24 mouse cellular contexts compared by ENCODE assay signal in the genomic region with DNA sequence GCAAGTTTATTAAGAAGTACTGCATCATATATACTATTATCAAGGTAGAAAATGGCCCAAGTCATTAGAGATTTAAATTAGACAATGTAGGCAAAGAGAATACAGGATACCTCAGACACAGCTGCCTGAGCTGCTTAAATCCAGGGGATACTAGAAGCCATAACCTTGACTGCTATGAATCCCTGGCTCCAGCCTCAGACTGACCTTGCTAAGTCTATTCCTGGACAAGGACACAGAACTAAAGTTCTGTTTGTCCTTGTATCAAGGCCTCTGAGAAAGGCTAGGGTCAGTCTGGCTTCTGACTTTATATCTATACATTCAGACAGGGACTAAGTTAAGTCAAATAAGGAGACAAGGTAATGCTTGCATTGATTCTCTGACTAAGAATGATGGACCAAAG.
DNase-seq lines count a peak whose midpoint lies in the region; ATAC-seq lines count a peak whose summit lies in the region.
"Had no signal": no experiment of that assay in that cellular context is flagged by ENCODE, and none has a peak within 500 bp of the region (broad histone marks: within the 10 kb centered on the region; RNA-seq: fewer than 3 reads in every experiment).

No protein-coding gene starts in this region.

- no peaks in the 10 kb centered on the region for H3K9me3 ChIP-seq in forebrain, embryonic 15.5 days
- H3K9me3 ChIP-seq: embryonic facial prominence, embryonic 12.5 days; embryonic facial prominence, embryonic 15.5 days; heart, embryonic 10.5 days; heart, embryonic 13.5 days had no signal

- H3K27ac ChIP-seq in forebrain, embryonic 15.5 days (replicated peaks): no peak overlapping the region
- H3K27ac ChIP-seq: embryonic facial prominence, embryonic 12.5 days; embryonic facial prominence, embryonic 15.5 days; heart, embryonic 10.5 days; heart, embryonic 13.5 days; hindbrain, embryonic 14.5 days; hindbrain, postnatal 0 days had no signal

- H3K36me3 ChIP-seq in forebrain, embryonic 15.5 days: no peaks in the 10 kb centered on the region
- H3K36me3 ChIP-seq: embryonic facial prominence, embryonic 12.5 days; embryonic facial prominence, embryonic 15.5 days; heart, embryonic 10.5 days; heart, embryonic 13.5 days had no signal

- no peaks in the 10 kb centered on the region for H3K4me1 ChIP-seq in forebrain, embryonic 15.5 days
- H3K4me1 ChIP-seq: embryonic facial prominence, embryonic 12.5 days; embryonic facial prominence, embryonic 15.5 days; heart, embryonic 10.5 days; heart, embryonic 13.5 days had no signal

- H3K4me2 ChIP-seq in forebrain, embryonic 15.5 days (replicated peaks): no peak overlapping the region
- H3K4me2 ChIP-seq: embryonic facial prominence, embryonic 12.5 days; embryonic facial prominence, embryonic 15.5 days; heart, embryonic 13.5 days; hindbrain, embryonic 14.5 days had no signal

- no peak overlapping the region for H3K4me3 ChIP-seq in forebrain, embryonic 15.5 days
- H3K4me3 ChIP-seq: embryonic facial prominence, embryonic 12.5 days; embryonic facial prominence, embryonic 15.5 days; heart, embryonic 10.5 days; heart, embryonic 13.5 days had no signal

- no peak overlapping the region for H3K9ac ChIP-seq in forebrain, embryonic 15.5 days (replicated peaks)
- H3K9ac ChIP-seq: embryonic facial prominence, embryonic 12.5 days; embryonic facial prominence, embryonic 15.5 days; heart, embryonic 13.5 days; hindbrain, embryonic 14.5 days had no signal

- DNase-seq in ovary, adult 18-20 months (ENCODE audit: low spot score): peak; percentile 57
- DNase-seq in ovary, postnatal 36 days (ENCODE audit: low spot score): no peak
- DNase-seq in adrenal gland, postnatal 10 days: peak; percentile 25
- peak; percentile 10 for DNase-seq in adrenal gland, postnatal 25 days
- no peak for DNase-seq in heart, adult 8-10 months (ENCODE audit: low spot score)
- DNase-seq: cerebellum, adult 11 months; cerebellum, adult 2 months; cerebellum, adult 9-11 months; cerebellum, postnatal 25 days; gastrocnemius, postnatal 25 days; heart, adult 18-20 months; heart, postnatal 14 days; heart, postnatal 4 days had no signal

- H3K27me3 ChIP-seq in forebrain, embryonic 15.5 days: no peaks in the 10 kb centered on the region
- H3K27me3 ChIP-seq: embryonic facial prominence, embryonic 12.5 days; embryonic facial prominence, embryonic 15.5 days; heart, embryonic 13.5 days had no signal

- ATAC-seq in forebrain, embryonic 15.5 days (replicated peaks): no peak
- ATAC-seq: CD4-positive, CD25-positive, alpha-beta regulatory T cell, adult 4 months; forebrain, embryonic 14.5 days; hindbrain, postnatal 0 days; inflammation-experienced regulatory T-cells, adult 6 months; intestine, embryonic 16.5 days had no signal

Comparison
In these comparisons a context has a peak if more than half of its experiments do, and no peak if none do; other contexts are left out.
1. DNase-seq: peak in ovary, adult 18-20 months (single experiment), adrenal gland, postnatal 10 days (single experiment) and adrenal gland, postnatal 25 days (single experiment); none in ovary, postnatal 36 days (single experiment) and heart, adult 8-10 months (single experiment).